Mouse (Mus musculus) adrenal gland, postnatal 14 days (tissue): ENCODE data around the gene Taar2. TPM values are rescaled to one million over a fixed set of nuclear protein-coding genes. Genes with fewer than 3 reads are reported as not detected.

Source experiments
- DNase-seq: peaks from one replicate; pipeline ENCODE4 v3.0.0; 2021; ENCODE audit warnings: mixed read lengths
- total RNA-seq: library from RNA; stranded (reverse); gene quantifications from 2 replicates; pipeline ENCODE4 v1.2.3, GENCODE M21; 2021

The Taar2 gene
- total RNA-seq, 1 experiment from 2014 or later = not detected

GRCm38 (mm10) chr10:23985546-23985945 is 47.2 kb downstream of the Taar2 start, which contains the start of gene Taar6:
Gene Taar6, minus strand, starts transcription at chr10:23985646.
- DNase-seq = no peak

GRCm38 (mm10) chr10:23986419-23986818 is 48.0 kb downstream of the Taar2 start:
- no peak for DNase-seq

Other genes starting within 250 kb of the Taar2 start
- gene Rps12, start 151.3 kb upstream of the Taar2 start, total RNA-seq = 463 and 535 TPM in 2 replicates
- 25.1 and 33.2 TPM in 2 replicates for gene Slc18b1, start 141.6 kb upstream of the Taar2 start, total RNA-seq
- gene Vnn3, start 87.1 kb upstream of the Taar2 start, total RNA-seq = 19.2 and 36.6 TPM in 2 replicates
- 21.1 and 27.7 TPM in 2 replicates for gene Vnn1, start 43.9 kb upstream of the Taar2 start, total RNA-seq
- gene Taar1, start 18.2 kb upstream of the Taar2 start, total RNA-seq = not detected in 2 replicates
- not detected in 2 replicates for gene Taar3, start 11.0 kb downstream of the Taar2 start, total RNA-seq
- not detected in 2 replicates for gene Taar4, start 21.9 kb downstream of the Taar2 start, total RNA-seq
- gene Taar5, start 32.1 kb downstream of the Taar2 start, total RNA-seq = not detected in 2 replicates
- gene Taar6, start 47.1 kb downstream of the Taar2 start, total RNA-seq = not detected in 2 replicates
- gene Taar7a, start 54.9 kb downstream of the Taar2 start, total RNA-seq = not detected in 2 replicates
- not detected in 2 replicates for gene Taar7b, start 61.4 kb downstream of the Taar2 start, total RNA-seq
- not detected in 2 replicates for gene Taar7d, start 88.7 kb downstream of the Taar2 start, total RNA-seq
- not detected in 2 replicates for gene Taar7e, start 99.0 kb downstream of the Taar2 start, total RNA-seq
- not detected in 2 replicates for gene Taar7f, start 110.9 kb downstream of the Taar2 start, total RNA-seq
- not detected in 2 replicates for gene Taar8a, start 137.9 kb downstream of the Taar2 start, total RNA-seq
- not detected in 2 replicates for gene Taar8b, start 153.7 kb downstream of the Taar2 start, total RNA-seq
- gene Taar8c, start 163.3 kb downstream of the Taar2 start, total RNA-seq = not detected in 2 replicates
- gene Taar9, start 171.0 kb downstream of the Taar2 start, total RNA-seq = not detected in 2 replicates
- 116 and 125 TPM in 2 replicates for gene Stx7, start 210.7 kb downstream of the Taar2 start, total RNA-seq